Mouse (Mus musculus): ENCODE results near the gene Fkbp5.

DNA sequence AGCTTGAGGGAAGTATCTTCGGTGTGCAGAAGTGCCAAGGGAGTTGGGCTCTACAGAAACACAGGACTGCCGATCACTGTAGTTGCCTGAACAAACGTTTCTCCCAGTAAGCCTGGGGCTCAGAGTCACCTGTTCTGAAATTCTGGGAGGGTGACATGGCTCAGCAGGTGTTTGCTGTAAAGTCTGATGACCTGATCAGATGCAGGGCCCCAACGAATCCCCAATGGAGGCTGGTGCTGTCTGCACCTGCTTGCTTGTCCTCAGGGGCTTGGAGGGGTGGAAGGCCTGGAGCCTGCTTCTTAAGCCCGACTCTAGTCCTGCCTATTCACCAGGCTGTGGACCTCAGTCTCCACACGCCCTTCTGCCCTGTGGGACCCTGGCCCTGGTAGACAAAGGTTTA is 40.4 kb upstream of the Fkbp5 start:
- no peak for TF ChIP-seq CTCF (IDR thresholded peaks at IDR 0.05; ENCODE audit: control insufficient read depth, insufficient read depth, low read length)
- TF ChIP-seq POLR2A (IDR thresholded peaks at IDR 0.05; ENCODE audit: borderline replicate concordance, control insufficient read depth, low read depth, low read length) = no peak
